Mouse (Mus musculus): ENCODE data around the gene Col27a1. TPM values are rescaled to one million over a fixed set of nuclear protein-coding genes. Genes with fewer than 3 reads are reported as not detected.

The Col27a1 gene
- polyA plus RNA-seq, 1 experiment from 2014 or later, result 2.8 TPM

DNA sequence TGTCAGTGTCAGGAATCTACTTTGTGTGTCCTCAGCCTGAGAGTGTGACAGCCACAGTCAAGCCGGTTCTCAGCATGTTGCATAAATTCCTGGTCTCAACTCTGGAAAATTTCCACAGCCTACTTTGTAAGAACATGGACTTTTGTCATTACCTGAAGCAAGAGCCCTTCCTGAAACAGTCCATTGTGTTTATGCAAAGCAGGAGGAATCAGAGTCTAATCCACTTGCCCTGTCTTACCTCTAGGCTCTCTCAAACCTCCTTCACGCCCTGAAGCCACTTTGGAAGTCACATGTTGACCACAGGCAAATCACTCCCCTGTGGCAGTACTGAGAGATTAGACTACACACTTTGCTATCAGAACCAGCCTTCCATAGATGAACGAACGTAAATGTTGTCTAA, 128.7 kb downstream of the Col27a1 start:
- ATAC-seq, result no peak
- DNase-seq, result no peak
- TF ChIP-seq CTCF (IDR thresholded peaks at IDR 0.05; ENCODE audit: low read depth) (no peak), EP300 (IDR thresholded peaks at IDR 0.05; ENCODE audit: low read depth) (no peak)
- H3K36me3 ChIP-seq (replicated peaks; ENCODE audit: insufficient read depth, low read length), result no peaks in the 10 kb centered on the region
- no peak overlapping the region for H3K4me2 ChIP-seq (ENCODE audit: low read depth, low read length)
- H3K4me1 ChIP-seq (ENCODE audit: insufficient read depth), result no peaks in the 10 kb centered on the region
- H3K4me3 ChIP-seq (ENCODE audit: low read depth, low read length), result no peak overlapping the region
- 52% methylated on average over 4 of the region's 4 CpGs for WGBS (ENCODE audit: insufficient replicate concordance)
- H3K27ac ChIP-seq (ENCODE audit: low read depth), result no peak overlapping the region
- no peaks in the 10 kb centered on the region for H3K9me3 ChIP-seq (ENCODE audit: low read length)
- H3K9ac ChIP-seq (replicated peaks), result no peak overlapping the region
- H3K27me3 ChIP-seq (ENCODE audit: insufficient read depth, low read length), result no peaks in the 10 kb centered on the region

DNA sequence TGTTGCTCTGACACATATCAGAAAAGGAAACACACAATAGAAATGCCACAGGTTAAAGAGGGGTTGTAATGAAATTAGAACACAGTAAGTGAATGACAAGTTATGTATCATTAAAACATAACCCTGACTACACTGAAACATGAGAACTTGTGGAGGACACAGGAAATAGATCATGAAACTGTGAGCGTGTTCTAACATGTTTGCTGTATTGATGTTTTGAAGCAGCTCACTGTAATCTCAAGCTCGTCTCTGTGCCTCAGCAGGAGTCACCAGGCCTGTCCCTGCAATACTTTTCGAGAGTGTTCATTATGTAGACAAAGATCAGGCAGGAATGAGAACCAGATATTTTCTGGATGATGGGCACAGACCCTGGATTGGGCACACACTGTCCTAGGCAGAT, 129.8 kb downstream of the Col27a1 start:
- Histone ChIP-seq H3K4me2 (ENCODE audit: low read depth, low read length) (no peak overlapping the region), H3K9ac (replicated peaks) (no peak overlapping the region), H3K4me3 (ENCODE audit: low read depth, low read length) (no peak overlapping the region), H3K27ac (ENCODE audit: low read depth) (no peak overlapping the region), H3K4me1 (ENCODE audit: insufficient read depth) (no peaks in the 10 kb centered on the region), H3K36me3 (replicated peaks; ENCODE audit: insufficient read depth, low read length) (no peaks in the 10 kb centered on the region), H3K27me3 (ENCODE audit: insufficient read depth, low read length) (no peaks in the 10 kb centered on the region), H3K9me3 (ENCODE audit: low read length) (no peaks in the 10 kb centered on the region)
- DNase-seq (no peak), ATAC-seq (no peak)
- 52% methylated on average over 3 of the region's 3 CpGs for WGBS (ENCODE audit: insufficient replicate concordance)
- TF ChIP-seq EP300 (IDR thresholded peaks at IDR 0.05; ENCODE audit: low read depth) (no peak), CTCF (IDR thresholded peaks at IDR 0.05; ENCODE audit: low read depth) (no peak)

DNA sequence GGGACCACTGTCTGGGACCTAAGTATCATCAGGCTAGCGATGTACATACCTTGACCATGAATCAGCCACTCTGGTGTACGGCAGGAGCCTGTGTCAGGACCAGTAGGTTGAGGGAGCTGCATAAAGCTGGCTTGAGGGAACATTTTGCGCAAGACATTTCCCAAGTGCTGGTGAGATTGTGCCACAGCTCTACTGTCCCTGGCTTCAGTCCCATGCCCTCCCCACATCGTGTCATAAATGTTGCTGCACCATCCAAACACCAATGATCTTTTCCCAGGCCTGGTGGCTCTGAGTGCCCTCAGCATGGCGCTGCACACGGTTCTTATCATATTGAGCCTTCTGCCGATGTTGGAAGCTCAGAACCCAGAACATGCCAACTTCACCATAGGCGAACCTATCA, 130.5 kb downstream of the Col27a1 start, which contains the start of gene Orm1:
Gene Orm1 (plus strand): TSS at position 266 of the 400 bp plus-strand sequence.
- Histone ChIP-seq H3K27me3 (ENCODE audit: insufficient read depth, low read length) (no peaks in the 10 kb centered on the region), H3K4me1 (ENCODE audit: insufficient read depth) (no peaks in the 10 kb centered on the region), H3K9me3 (ENCODE audit: low read length) (no peaks in the 10 kb centered on the region), H3K9ac (replicated peaks) (no peak within 1 kb of the TSS), H3K36me3 (replicated peaks; ENCODE audit: insufficient read depth, low read length) (no peaks in the 10 kb centered on the region), H3K27ac (ENCODE audit: low read depth) (no peak within 1 kb of the TSS), H3K4me2 (ENCODE audit: low read depth, low read length) (0 out of 2 replicates have a peak within 1 kb of the TSS, but pooled peaks have one; percentile 11), H3K4me3 (ENCODE audit: low read depth, low read length) (no peak within 1 kb of the TSS)
- DNase-seq (peak; percentile 72), ATAC-seq (peak; percentile 90)
- WGBS (ENCODE audit: insufficient replicate concordance), result 66% methylated on average over 8 of the region's 8 CpGs
- TF ChIP-seq EP300 (IDR thresholded peaks at IDR 0.05; ENCODE audit: low read depth) (peak; percentile 46; the same call in 1 of the 2 replicates), CTCF (IDR thresholded peaks at IDR 0.05; ENCODE audit: low read depth) (no peak)

DNA sequence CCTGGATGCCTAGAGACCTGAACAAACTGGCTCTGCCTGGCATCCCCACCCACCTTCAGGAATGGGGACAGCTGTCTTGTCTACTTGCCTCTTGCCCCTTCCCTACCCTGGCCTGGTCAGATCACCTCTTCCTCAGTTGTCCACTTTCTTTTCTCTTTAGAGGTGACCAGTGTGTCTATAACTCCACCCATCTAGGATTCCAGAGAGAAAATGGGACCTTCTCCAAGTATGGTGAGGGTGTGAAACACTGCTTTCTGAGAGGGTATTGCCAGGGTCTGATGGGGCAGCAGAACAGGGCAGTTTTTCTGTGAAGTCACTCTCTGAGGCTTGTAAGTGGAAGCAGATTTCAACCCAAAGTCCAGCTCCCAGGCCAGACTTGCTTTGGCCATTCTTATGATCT, 131.5 kb downstream of the Col27a1 start:
- TF ChIP-seq CTCF (IDR thresholded peaks at IDR 0.05; ENCODE audit: low read depth) (no peak), EP300 (IDR thresholded peaks at IDR 0.05; ENCODE audit: low read depth) (no peak)
- no peak for DNase-seq
- ATAC-seq, result no peak
- no peak overlapping the region for H3K9ac ChIP-seq (replicated peaks)
- H3K4me3 ChIP-seq (ENCODE audit: low read depth, low read length), result no peak overlapping the region
- no peaks in the 10 kb centered on the region for H3K4me1 ChIP-seq (ENCODE audit: insufficient read depth)
- no peak overlapping the region for H3K4me2 ChIP-seq (ENCODE audit: low read depth, low read length)
- no peaks in the 10 kb centered on the region for H3K36me3 ChIP-seq (replicated peaks; ENCODE audit: insufficient read depth, low read length)
- no peaks in the 10 kb centered on the region for H3K9me3 ChIP-seq (ENCODE audit: low read length)
- no peak overlapping the region for H3K27ac ChIP-seq (ENCODE audit: low read depth)
- no peaks in the 10 kb centered on the region for H3K27me3 ChIP-seq (ENCODE audit: insufficient read depth, low read length)

DNA sequence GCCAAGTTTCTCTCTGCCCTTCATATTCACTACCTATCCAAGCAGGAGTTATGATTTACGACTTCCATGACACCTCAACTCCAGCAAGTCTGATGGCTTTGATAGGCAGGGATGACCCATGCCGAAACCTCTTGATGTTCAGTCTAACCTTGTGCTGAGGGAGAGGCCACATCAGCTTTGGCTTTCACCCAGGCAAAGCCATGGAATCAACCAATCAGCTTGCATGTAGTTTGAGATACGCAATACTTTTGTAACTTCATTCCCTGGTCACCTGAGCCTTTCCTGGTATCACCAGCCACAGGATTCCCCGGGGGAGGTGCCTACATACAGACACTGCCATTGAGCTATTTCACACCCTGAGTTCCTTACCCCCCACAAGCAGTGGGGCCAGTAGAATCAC, 132.9 kb downstream of the Col27a1 start:
- no peaks in the 10 kb centered on the region for H3K9me3 ChIP-seq (ENCODE audit: low read length)
- TF ChIP-seq EP300 (IDR thresholded peaks at IDR 0.05; ENCODE audit: low read depth), result no peak
- H3K4me2 ChIP-seq (ENCODE audit: low read depth, low read length), result no peak overlapping the region
- ATAC-seq (peak; percentile 65), DNase-seq (no peak)
- H3K27ac ChIP-seq (ENCODE audit: low read depth), result no peak overlapping the region
- WGBS (ENCODE audit: insufficient replicate concordance), result 63% methylated on average over 4 of the region's 4 CpGs
- H3K36me3 ChIP-seq (replicated peaks; ENCODE audit: insufficient read depth, low read length), result no peaks in the 10 kb centered on the region
- H3K4me3 ChIP-seq (ENCODE audit: low read depth, low read length), result no peak overlapping the region
- no peaks in the 10 kb centered on the region for H3K4me1 ChIP-seq (ENCODE audit: insufficient read depth)
- H3K27me3 ChIP-seq (ENCODE audit: insufficient read depth, low read length), result no peaks in the 10 kb centered on the region
- no peak overlapping the region for H3K9ac ChIP-seq (replicated peaks)

DNA sequence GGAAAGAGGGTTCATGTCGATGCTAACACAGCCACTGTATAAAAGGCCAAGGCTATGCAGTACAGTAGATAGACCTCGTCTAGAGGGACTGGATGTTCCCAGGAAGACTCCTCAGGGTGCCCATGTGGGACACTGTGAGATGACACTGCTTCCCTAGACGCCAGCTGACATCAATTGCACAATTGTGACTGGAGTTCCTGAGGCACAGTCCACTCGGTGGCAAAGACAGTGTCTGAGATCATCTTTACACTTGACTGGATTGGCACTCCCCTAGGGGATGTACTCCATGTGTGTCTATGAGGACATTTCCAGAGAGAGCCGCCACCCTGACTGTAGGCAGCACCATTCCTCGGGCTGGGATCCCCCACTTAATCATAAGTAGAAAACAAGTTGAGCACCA, 134.7 kb downstream of the Col27a1 start:
- 55% methylated on average over 6 of the region's 6 CpGs for WGBS (ENCODE audit: insufficient replicate concordance)

More for the DNA sequence above, 134.7 kb downstream of the Col27a1 start:
- Histone ChIP-seq H3K9ac (replicated peaks) (no peak overlapping the region), H3K4me3 (ENCODE audit: low read depth, low read length) (no peak overlapping the region), H3K27me3 (ENCODE audit: insufficient read depth, low read length) (no peaks in the 10 kb centered on the region), H3K4me1 (ENCODE audit: insufficient read depth) (no peaks in the 10 kb centered on the region), H3K36me3 (replicated peaks; ENCODE audit: insufficient read depth, low read length) (no peaks in the 10 kb centered on the region), H3K27ac (ENCODE audit: low read depth) (no peak overlapping the region), H3K4me2 (ENCODE audit: low read depth, low read length) (no peak overlapping the region), H3K9me3 (ENCODE audit: low read length) (no peaks in the 10 kb centered on the region)
- no peak for TF ChIP-seq CTCF (IDR thresholded peaks at IDR 0.05; ENCODE audit: low read depth)
- no peak for TF ChIP-seq EP300 (IDR thresholded peaks at IDR 0.05; ENCODE audit: low read depth)
- ATAC-seq, result no peak
- DNase-seq, result no peak

Measured in liver, postnatal 0 days (tissue).